Mouse (Mus musculus) cortical plate, adult 2 months (tissue): ENCODE measurements around the gene Syt3. TPM values are rescaled to one million over a fixed set of nuclear protein-coding genes. Genes with fewer than 3 reads are reported as not detected.

Experiments
- H3K27ac ChIP-seq: fragments of 200-500 bp; 2 replicates; pipeline ENCODE4 v1.5.1; 2012; ENCODE audit warnings: low read length, control low read depth, inconsistent platforms; ENCODE audit not compliant: insufficient read depth
- H3K4me1 ChIP-seq: fragments of 200-500 bp; 2 replicates; pipeline ENCODE4 v1.6.1; 2011; ENCODE audit warnings: low read length; ENCODE audit not compliant: control insufficient read depth, insufficient read depth
- H3K4me3 ChIP-seq: fragments of 200-500 bp; 2 replicates; pipeline ENCODE4 v1.5.1; 2011; ENCODE audit warnings: mild to moderate bottlenecking, low read length, control low read depth; ENCODE audit not compliant: insufficient read depth
- CTCF ChIP-seq: fragments of 200-500 bp; IDR thresholded peaks from 2 replicates; pipeline ENCODE4 v1.5.1; 2011; ENCODE audit warnings: mild to moderate bottlenecking, control low read depth, low read length; ENCODE audit not compliant: insufficient read depth; ENCODE audit errors: extremely low read depth
- POLR2A ChIP-seq: fragments of 200-500 bp; IDR thresholded peaks from 2 replicates; pipeline ENCODE4 v1.6.1; 2011; ENCODE audit warnings: mild to moderate bottlenecking, low read length, control low read depth; ENCODE audit not compliant: insufficient read depth; ENCODE audit errors: extremely low read depth
- polyA plus RNA-seq: library from polyadenylated mRNA; depleted of rRNA; stranded (reverse); fragments of >200 nt; gene quantifications from 2 replicates; pipeline ENCODE4 v1.2.3, GENCODE M21; 2012

Gene Syt3
- polyA plus RNA-seq, 1 experiment = 70.2 TPM

GRCm38 (mm10) chr7:44375207-44375606 lies 8.7 kb upstream of the Syt3 start:
- no peaks in the 10 kb centered on the region for H3K4me1 ChIP-seq
- H3K27ac ChIP-seq = no peak overlapping the region
- H3K4me3 ChIP-seq = peak overlapping the region; percentile 67
- TF ChIP-seq POLR2A (no peak), CTCF (no peak)

DNA sequence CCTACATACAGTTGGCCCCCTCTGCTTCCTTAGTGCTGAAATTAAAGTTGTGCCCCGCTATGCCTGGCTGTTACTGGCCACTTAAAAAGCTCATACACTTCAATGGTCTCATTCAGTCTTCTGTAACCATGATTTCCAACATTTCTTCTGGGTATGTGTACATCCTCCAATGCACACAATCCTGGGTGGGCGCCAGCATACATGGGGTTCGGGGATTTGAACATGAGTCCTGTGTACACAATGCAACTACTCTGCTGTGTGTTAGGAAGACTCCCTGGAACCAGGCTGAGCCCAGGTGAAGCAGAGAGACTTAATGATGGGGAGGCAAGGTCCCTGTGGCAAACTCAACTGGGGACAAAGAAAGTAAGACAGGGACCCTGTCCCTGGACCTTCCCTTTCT lies 8.1 kb upstream of the Syt3 start:
- TF ChIP-seq CTCF (no peak), POLR2A (no peak)
- Histone ChIP-seq H3K27ac (no peak overlapping the region), H3K4me3 (no peak overlapping the region), H3K4me1 (no peaks in the 10 kb centered on the region)

DNA sequence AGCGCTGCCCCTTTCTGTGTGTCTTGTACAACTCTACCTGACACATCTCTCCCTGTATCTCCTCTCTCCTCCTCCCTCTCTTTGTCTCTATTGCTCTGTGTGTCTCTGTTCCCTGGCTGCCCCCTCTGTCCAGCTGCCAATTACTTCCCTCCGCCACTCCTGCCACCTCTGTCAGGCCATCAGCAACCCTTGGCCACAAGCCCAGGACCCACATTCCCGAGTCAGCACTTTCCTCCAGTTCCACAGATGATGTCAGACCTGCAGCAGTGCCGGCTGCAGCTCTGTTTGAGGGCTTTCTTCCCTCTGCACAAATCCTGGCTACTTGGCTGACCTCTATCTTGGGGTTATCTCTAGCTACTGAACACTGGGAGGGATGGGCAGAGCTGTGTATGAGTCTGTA lies 5.6 kb upstream of the Syt3 start:
- Histone ChIP-seq H3K4me3 (no peak overlapping the region), H3K27ac (no peak overlapping the region), H3K4me1 (no peaks in the 10 kb centered on the region)
- TF ChIP-seq CTCF = no peak
- TF ChIP-seq POLR2A = no peak

DNA sequence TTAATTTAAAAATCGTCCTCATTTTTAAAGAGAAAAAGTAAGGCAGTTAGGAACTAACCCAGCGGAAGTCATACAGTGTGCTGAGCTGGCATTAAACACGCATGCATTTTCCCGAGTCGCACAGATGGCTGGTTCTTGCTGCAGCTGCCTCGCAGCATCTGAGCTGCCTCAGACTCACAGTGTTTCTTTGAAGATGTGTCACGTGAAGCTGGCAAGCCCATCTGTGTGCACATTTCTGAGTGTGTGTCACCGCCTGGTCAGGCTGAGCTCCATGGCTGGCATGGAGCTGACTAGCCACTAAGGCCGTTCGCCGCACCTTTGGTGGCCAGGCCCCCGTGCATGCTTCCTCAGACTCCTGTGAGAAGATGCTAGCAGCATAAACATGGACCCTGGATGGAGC lies 1.4 kb upstream of the Syt3 start:
- Histone ChIP-seq H3K4me1 (no peaks in the 10 kb centered on the region), H3K27ac (peak overlapping the region; percentile 15; the same call in 1 of the 2 replicates), H3K4me3 (no peak overlapping the region)
- TF ChIP-seq CTCF (no peak), POLR2A (peak; percentile 69; the same call in 1 of the 2 replicates)

- TF ChIP-seq CTCF = no peak
- no peak for TF ChIP-seq POLR2A
- Histone ChIP-seq H3K27ac (peak overlapping the region; percentile 24; the same call in 1 of the 2 replicates), H3K4me1 (no peaks in the 10 kb centered on the region), H3K4me3 (peak overlapping the region; percentile 56)
Observed at GRCm38 (mm10) chr7:44384716-44385059, 786 bp downstream of the Syt3 start.

- H3K4me3 ChIP-seq = peak within 1 kb of the TSS; percentile 56
- TF ChIP-seq CTCF (no peak), POLR2A (no peak)
- peak within 1 kb of the TSS; percentile 24; the same call in 1 of the 2 replicates for H3K27ac ChIP-seq
- no peaks in the 10 kb centered on the region for H3K4me1 ChIP-seq
Observed at GRCm38 (mm10) chr7:44385720-44386119, 1.8 kb downstream of the Syt3 start, which contains the start of gene 1700008O03Rik. Gene 1700008O03Rik (minus strand): TSS chr7:44385820.

DNA sequence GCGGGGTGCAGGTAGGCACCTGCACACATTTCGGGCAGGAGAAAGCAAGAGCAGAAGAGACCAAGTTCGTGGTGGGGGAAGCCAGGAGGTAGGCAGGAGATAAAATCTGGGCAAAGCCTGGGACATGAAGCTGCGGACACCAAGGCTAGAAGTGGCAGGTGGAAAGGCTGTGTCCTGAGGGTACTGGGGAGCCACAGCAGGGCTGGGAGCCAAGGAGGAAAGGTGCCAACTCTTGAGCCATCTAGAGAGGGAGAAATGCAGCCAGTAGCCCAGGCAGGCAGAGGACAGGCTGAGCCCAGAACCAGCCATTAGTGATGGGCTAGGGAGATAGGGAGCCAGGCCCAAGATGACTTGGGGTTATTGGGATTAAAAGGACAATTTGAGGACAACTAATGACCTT lies 7.9 kb downstream of the Syt3 start:
- no peak overlapping the region for H3K27ac ChIP-seq

GRCm38 (mm10) chr7:44392341-44392740 lies 8.4 kb downstream of the Syt3 start:
- Histone ChIP-seq H3K4me1 (no peaks in the 10 kb centered on the region), H3K27ac (no peak overlapping the region), H3K4me3 (no peak overlapping the region)
- no peak for TF ChIP-seq CTCF
- no peak for TF ChIP-seq POLR2A

More for the DNA sequence above, 7.9 kb downstream of the Syt3 start:
- no peak for TF ChIP-seq CTCF
- TF ChIP-seq POLR2A = no peak
- no peaks in the 10 kb centered on the region for H3K4me1 ChIP-seq
- no peak overlapping the region for H3K4me3 ChIP-seq

- TF ChIP-seq CTCF (no peak), POLR2A (no peak)
Observed at GRCm38 (mm10) chr7:44393284-44393683, 9.4 kb downstream of the Syt3 start.

DNA sequence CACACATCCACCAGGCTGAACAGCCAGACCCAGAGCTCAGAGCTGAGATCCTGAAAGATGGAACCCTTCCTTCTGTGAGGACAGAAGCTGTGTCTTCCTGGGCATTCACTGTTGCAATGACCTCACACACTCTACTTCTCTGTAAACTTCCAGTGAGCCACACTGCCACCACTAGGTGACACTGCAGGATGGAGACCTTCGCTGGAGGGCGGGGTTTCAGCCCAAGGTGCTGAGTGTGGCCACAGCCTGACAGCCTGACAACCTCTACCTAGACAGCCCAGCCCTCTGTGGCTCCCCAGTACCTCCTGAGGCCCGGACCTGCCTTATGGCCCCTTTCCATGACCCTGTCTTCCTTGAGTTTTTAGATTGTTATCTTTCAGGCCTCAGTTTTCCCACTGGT lies 14.7 kb downstream of the Syt3 start:
- TF ChIP-seq CTCF = peak; percentile 66
- TF ChIP-seq POLR2A = no peak
- Histone ChIP-seq H3K4me3 (no peak overlapping the region), H3K27ac (no peak overlapping the region), H3K4me1 (no peaks in the 10 kb centered on the region)

More at GRCm38 (mm10) chr7:44393284-44393683, 9.4 kb downstream of the Syt3 start:
- Histone ChIP-seq H3K27ac (no peak overlapping the region), H3K4me1 (no peaks in the 10 kb centered on the region), H3K4me3 (no peak overlapping the region)

DNA sequence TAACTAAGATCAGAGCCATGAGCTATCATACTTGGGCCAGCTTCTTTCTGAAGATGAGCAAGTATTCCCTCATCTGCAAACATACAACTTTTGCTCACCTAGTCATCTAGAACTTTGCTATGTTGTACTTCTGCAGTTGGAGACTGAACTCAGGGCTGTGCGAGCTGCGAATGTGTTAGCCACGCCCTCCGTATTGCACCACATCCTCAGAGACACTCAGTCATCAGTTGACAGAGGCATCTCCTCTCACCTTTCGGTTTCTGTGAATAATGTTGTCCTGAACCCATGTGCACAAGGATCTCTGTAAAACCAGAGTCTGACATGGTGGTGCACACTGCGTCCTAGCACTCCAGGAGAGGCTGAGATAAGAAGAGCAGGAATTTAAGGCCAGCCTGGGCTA lies 17.8 kb downstream of the Syt3 start:
- no peaks in the 10 kb centered on the region for H3K4me1 ChIP-seq

More for the DNA sequence above, 17.8 kb downstream of the Syt3 start:
- no peak overlapping the region for H3K27ac ChIP-seq
- TF ChIP-seq POLR2A (no peak), CTCF (no peak)
- no peak overlapping the region for H3K4me3 ChIP-seq
